Mouse (Mus musculus) adrenal gland, postnatal 10 days (tissue): Measurements from ENCODE around the gene Arnt. TPM values are rescaled to one million over a fixed set of nuclear protein-coding genes. Genes with fewer than 3 reads are reported as not detected.
"Not testable (repeated sequence)": the region's sequence is repeated elsewhere in the genome, so short reads cannot be mapped to it uniquely, and the experiment has no call there.

Experiments
- DNase-seq: peaks from one replicate; pipeline ENCODE4 v3.0.0; 2021; ENCODE audit warnings: mixed read lengths
- long read RNA-seq, 2 experiments: library from polyadenylated mRNA; stranded (forward); transcript quantifications; one replicate each; pipeline ENCODE4 v2.0.0; 2021
- total RNA-seq, 2 experiments: library from RNA; stranded (reverse); gene quantifications; 2 replicates each; pipeline ENCODE4 v1.2.3; 2021

Gene Arnt
- total RNA-seq, result 10 to 100 TPM; 53.4 to 64.5 TPM
- long read RNA-seq, experiment 1, full-length matches to known transcripts, result 8 of 19 reads
- long read RNA-seq, experiment 1, partial matches to known transcripts, result 11 of 19 reads
- long read RNA-seq, experiment 1, other reads (novel, unspliced or antisense), result 0 of 19 reads
- long read RNA-seq, experiment 2, full-length matches to known transcripts, result 9 of 19 reads
- long read RNA-seq, experiment 2, partial matches to known transcripts, result 2 of 19 reads
- long read RNA-seq, experiment 2, other reads (novel, unspliced or antisense), result 8 of 19 reads

GRCm38 (mm10) chr3:95434136-95434982, at the start of gene Arnt:
Gene Arnt, plus strand, starts transcription at chr3:95434388.
- DNase-seq, result peak; percentile 93

GRCm38 (mm10) chr3:95385401-95386075, 48.6 kb upstream of the Arnt start:
- DNase-seq, result no peak

- DNase-seq, result peak; percentile 15
These were observed 39.8 kb upstream of the Arnt start for GRCm38 (mm10) chr3:95394385-95394784.

- DNase-seq, result no peak
These were observed 31.4 kb upstream of the Arnt start, which contains the start of gene 4930558C23Rik for GRCm38 (mm10) chr3:95402741-95403140. Gene 4930558C23Rik, minus strand, starts transcription at chr3:95402841.

- no peak for DNase-seq
These were observed 26.5 kb upstream of the Arnt start for GRCm38 (mm10) chr3:95407728-95408127.

GRCm38 (mm10) chr3:95408852-95409251, 25.3 kb upstream of the Arnt start:
- DNase-seq, result no peak

- DNase-seq, result no peak
These were observed 21.9 kb upstream of the Arnt start for GRCm38 (mm10) chr3:95412268-95412667.

GRCm38 (mm10) chr3:95417866-95418265, 16.3 kb upstream of the Arnt start:
- no peak for DNase-seq

- not testable (repeated sequence) for DNase-seq
These were observed 7.7 kb upstream of the Arnt start for GRCm38 (mm10) chr3:95426476-95426875.

- not testable (repeated sequence) for DNase-seq
These were observed 6.9 kb upstream of the Arnt start for GRCm38 (mm10) chr3:95427117-95427890.

GRCm38 (mm10) chr3:95427891-95428238, 6.3 kb upstream of the Arnt start:
- DNase-seq, result peak; percentile 19

- DNase-seq, result not testable (repeated sequence)
These were observed 5.8 kb upstream of the Arnt start for GRCm38 (mm10) chr3:95428423-95428822.

- DNase-seq, result no peak
These were observed 780 bp upstream of the Arnt start for GRCm38 (mm10) chr3:95433301-95433915.

GRCm38 (mm10) chr3:95434983-95435370, 789 bp downstream of the Arnt start:
- DNase-seq, result peak; percentile 16

- no peak for DNase-seq
These were observed 1.4 kb downstream of the Arnt start for GRCm38 (mm10) chr3:95435561-95435960.

GRCm38 (mm10) chr3:95438636-95439035, 4.4 kb downstream of the Arnt start:
- not testable (repeated sequence) for DNase-seq

GRCm38 (mm10) chr3:95439670-95440069, 5.5 kb downstream of the Arnt start:
- DNase-seq, result no peak

GRCm38 (mm10) chr3:95442406-95443117, 8.4 kb downstream of the Arnt start:
- no peak for DNase-seq

- DNase-seq, result no peak
These were observed 11.1 kb downstream of the Arnt start for GRCm38 (mm10) chr3:95445311-95445710.

- peak; percentile 56 for DNase-seq
These were observed 16.2 kb downstream of the Arnt start for GRCm38 (mm10) chr3:95450408-95450807.

GRCm38 (mm10) chr3:95450915-95451314, 16.7 kb downstream of the Arnt start:
- DNase-seq, result no peak
